Mouse (Mus musculus) gastrocnemius, adult 2 months (tissue): ENCODE data around the gene Noct. TPM values are rescaled to one million over a fixed set of nuclear protein-coding genes. Genes with fewer than 3 reads are reported as not detected.

Experiments
- DNase-seq: peaks from one replicate; pipeline ENCODE4 v3.0.0; 2022
- H3K27ac ChIP-seq: fragments of 200-600 bp; 2 replicates; pipeline ENCODE4 v1.8.1; 2022; ENCODE audit warnings: mild to moderate bottlenecking
- H3K4me3 ChIP-seq: fragments of 200-600 bp; 2 replicates; pipeline ENCODE4 v1.8.1; 2022; ENCODE audit warnings: mild to moderate bottlenecking, moderate library complexity
- CTCF ChIP-seq: fragments of 200-600 bp; IDR thresholded peaks from 2 replicates; pipeline ENCODE4 v1.8.1; 2022; ENCODE audit warnings: antibody characterized with exemption, mild to moderate bottlenecking, moderate library complexity
- intact Hi-C: fragments of 180-260 bp; cut with DNase I; formaldehyde crosslinking; loops from one replicate; pipeline ENCODE4 v1.15.1; 2025
- total RNA-seq, 2 experiments: library from RNA; stranded (reverse); gene quantifications; 2 replicates each; pipeline ENCODE4 v1.2.3; 2021

The Noct gene
- total RNA-seq, 2 experiments from 2014 or later: 23.7 to 34.3 TPM

DNA sequence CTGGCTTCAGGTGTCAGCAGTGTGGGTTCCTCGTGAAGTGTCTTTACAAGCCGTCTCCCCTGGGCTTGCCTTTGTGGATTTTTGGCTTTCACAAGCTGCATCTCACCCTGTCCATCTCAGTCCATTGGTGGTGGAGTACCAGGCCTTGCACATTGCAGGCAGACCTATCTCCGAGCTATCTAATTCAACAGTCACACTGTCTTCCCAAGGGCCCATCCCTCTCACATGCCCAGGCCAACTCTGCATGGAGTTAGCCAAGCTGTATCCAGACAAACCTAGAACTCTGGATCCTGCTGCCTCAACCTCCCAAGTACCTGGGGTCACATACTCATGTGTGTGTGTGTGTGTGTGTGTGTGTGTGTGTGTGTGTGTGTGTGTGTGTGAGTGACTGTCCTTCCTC lies 15.3 kb downstream of the Noct start:
- no peak overlapping the region for H3K27ac ChIP-seq
- no peak for DNase-seq
- TF ChIP-seq CTCF: no peak
- no peak overlapping the region for H3K4me3 ChIP-seq
- intact Hi-C loops: loop anchor here (5.0 kb wide), 1 partner anchor 118 kb away; no protein-coding TSS in a partner anchor

DNA sequence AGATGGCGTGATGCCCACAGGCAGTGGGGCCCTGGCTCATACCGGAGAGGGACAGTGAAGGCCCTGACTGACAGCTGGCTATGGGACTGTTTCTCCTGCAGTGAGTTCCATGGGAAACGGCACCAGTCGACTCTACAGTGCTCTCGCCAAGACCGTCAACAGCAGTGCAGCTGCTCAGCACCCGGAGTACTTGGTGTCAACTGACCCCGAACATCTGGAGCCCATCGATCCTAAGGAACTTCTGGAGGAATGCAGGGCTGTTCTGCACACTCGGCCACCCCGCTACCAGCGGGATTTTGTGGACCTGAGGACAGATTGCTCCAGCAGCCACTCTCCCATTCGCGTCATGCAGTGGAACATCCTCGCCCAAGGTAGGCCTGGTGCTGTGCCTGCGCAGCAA lies 23.5 kb downstream of the Noct start:
- peak overlapping the region; percentile 26; the same call in 1 of the 2 replicates for H3K4me3 ChIP-seq
- intact Hi-C loops: no loop called here
- peak overlapping the region; percentile 64 for H3K27ac ChIP-seq
- DNase-seq: peak; percentile 56
- no peak for TF ChIP-seq CTCF

DNA sequence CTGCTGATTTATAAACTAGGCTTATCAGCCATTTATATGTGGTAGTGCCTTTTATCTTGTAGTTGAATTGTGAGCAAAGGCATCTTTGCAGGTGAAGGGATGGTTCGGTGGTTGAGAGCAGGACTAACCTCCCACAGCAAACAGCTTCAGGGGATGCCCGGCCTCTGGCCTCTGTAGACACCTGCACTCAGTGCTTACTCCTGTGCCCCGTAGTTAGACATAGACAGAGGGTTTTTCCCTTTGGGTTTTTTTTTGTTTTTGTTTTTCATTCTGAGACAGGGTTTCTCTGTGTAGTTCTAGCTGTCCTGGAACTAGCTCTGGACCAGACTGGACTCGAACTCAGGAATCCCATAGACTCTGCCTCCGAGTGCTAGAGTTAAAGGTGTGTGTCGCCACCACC lies 24.4 kb downstream of the Noct start:
- Histone ChIP-seq H3K27ac (no peak overlapping the region), H3K4me3 (no peak overlapping the region)
- intact Hi-C loops: no loop called here
- no peak for TF ChIP-seq CTCF
- DNase-seq: no peak

DNA sequence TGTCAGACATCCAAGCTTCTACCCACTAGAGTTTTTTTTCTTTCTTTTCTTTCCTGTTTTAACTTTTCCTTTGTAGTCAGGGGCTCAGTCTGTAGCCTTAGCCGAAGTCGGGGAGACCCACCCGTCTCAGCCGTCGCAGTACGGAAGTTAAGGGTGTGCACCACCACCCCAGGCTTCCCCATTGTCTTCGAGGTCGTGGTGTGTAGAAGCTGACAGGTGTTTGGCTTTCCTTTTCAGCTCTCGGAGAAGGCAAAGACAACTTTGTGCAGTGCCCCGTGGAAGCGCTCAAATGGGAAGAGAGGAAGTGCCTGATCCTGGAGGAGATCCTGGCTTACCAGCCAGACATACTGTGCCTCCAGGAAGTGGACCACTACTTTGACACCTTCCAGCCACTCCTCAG lies 25.2 kb downstream of the Noct start:
- no peak for TF ChIP-seq CTCF
- H3K27ac ChIP-seq: no peak overlapping the region
- H3K4me3 ChIP-seq: no peak overlapping the region
- DNase-seq: no peak
- intact Hi-C loops: no loop called here

DNA sequence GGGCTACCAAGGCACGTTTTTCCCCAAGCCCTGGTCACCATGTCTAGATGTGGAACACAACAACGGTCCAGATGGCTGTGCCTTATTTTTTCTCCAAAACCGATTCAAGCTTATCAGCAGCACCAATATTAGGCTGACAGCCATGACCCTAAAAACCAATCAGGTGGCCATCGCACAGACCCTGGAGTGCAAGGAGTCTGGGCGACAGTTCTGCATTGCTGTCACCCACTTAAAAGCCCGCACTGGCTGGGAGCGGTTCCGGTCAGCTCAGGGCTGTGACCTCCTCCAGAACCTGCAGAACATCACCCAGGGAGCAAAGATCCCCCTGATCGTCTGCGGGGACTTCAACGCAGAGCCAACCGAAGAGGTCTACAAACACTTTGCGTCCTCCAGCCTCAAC lies 25.6 kb downstream of the Noct start:
- intact Hi-C loops: no loop called here
- Histone ChIP-seq H3K27ac (no peak overlapping the region), H3K4me3 (no peak overlapping the region)
- DNase-seq: no peak
- TF ChIP-seq CTCF: no peak

DNA sequence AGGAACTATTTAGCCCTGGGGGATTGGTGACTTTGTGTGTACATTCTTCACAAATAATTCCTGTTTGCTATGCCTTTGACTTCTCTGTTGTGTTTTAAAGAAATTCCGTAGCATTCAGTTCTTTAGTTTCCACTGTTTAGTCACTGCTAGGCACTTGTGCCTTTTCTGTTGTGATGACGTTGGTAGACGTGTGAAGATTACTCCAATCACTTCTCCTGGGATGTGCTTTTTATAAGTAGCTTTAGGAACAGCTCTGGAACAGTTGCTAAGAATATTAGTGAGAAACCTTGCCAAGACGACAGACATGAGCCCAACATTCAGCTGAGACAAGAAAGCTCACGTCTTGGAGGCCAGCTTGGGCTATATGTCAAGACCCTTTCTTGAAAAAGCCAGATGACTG lies 26.8 kb downstream of the Noct start:
- DNase-seq: no peak
- intact Hi-C loops: no loop called here
- Histone ChIP-seq H3K27ac (peak overlapping the region; percentile 25; the same call in 1 of the 2 replicates), H3K4me3 (no peak overlapping the region)
- no peak for TF ChIP-seq CTCF

DNA sequence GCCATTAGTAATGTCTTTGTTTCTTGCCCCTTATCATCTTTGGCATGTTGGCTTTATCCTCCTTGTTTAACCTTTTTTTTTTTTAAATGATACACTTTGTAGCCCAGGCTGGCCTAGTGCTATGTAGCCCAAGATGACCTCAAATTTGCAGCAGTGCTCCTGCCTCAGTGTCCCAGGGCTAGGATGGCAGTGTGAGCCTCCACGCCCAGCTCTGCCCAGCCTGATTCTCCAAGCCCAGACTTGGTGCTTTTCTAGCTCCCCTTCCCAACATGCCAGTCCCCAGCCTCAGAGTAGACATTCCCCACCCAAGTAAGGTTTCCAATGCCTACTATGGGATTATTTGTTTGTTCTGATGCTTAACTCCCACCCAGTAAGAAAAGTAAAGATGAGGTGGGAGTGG lies 28.0 kb downstream of the Noct start:
- no peak for TF ChIP-seq CTCF
- intact Hi-C loops: no loop called here
- no peak overlapping the region for H3K27ac ChIP-seq
- no peak overlapping the region for H3K4me3 ChIP-seq
- no peak for DNase-seq

DNA sequence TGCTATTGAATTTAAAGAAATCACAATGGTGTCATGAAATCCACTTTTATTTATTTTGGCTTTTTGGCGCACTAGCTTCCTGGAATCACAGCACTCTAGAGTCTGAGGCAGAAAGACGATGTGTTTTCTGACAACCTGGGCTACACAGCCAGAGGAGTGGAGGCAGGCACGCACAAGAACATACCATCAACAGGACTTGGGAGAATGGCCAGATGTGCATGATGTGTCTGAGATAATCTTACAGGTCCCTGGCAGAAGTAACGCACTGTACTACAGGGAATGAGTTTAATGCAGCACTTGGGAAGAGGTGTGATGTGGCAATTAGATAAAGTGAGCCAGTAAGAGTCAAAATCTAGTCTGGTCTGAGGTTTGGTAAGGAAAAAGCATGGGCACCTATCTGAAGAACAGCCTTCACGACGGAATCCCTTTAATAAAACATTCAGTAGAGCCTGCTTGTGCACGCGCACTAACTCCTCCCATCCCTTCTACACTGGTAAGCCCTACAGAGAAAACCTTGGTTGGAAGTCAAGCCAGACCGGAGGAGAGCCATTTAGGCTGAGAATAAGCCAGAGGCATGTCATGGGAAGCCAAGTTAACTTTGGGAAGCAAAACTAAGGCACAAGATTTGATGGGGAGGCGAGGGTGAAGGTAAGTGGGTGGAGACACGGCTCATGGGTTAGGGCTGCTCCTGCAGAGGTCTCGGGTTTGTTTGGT lies 28.6 kb downstream of the Noct start:
- no peak for TF ChIP-seq CTCF
- H3K27ac ChIP-seq: no peak overlapping the region
- intact Hi-C loops: no loop called here
- H3K4me3 ChIP-seq: no peak overlapping the region
- DNase-seq: no peak

DNA sequence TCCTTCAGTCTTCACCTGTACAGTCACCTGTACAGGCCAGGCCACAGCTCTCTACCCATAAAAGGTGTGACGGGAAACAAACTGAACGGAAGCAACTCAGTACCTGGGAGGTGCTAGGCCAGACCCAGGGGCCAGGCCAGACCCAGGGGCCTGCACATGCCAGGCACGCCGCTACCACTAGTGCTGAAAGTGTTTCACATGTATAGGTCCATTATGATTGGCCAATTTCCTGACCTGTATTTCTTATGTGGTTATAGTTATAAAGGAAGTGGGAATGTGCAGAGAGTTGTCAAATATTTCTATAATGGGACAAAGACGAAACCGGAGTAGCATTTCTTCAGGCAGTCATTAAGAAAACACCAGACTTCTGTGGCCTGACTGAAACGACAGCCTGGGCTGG lies 30.5 kb downstream of the Noct start:
- no peak for DNase-seq
- intact Hi-C loops: no loop called here

DNA sequence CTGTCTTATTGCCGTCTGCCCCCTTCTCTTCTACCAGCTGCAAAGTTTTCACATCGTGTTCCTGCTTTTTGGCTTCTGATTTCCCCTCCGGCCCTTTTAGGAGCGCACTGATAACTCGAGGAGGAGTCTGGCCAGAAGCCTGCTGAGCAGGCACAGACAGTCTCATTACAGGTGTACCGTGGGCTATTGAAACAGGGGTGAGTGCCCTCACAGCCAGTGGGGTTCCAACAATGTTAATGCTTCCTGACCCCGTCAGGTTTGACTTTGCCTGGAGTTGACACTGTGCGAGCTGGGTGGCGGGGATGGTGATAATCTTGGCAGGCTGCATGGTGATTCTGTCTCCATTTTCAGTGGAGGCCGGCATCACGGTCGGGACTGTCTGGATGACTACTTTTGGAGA lies 32.2 kb downstream of the Noct start:
- Histone ChIP-seq H3K4me3 (no peak overlapping the region), H3K27ac (peak overlapping the region; percentile 41)
- no peak for TF ChIP-seq CTCF
- peak; percentile 50 for DNase-seq
- intact Hi-C loops: no loop called here

More for the DNA sequence above, 30.5 kb downstream of the Noct start:
- no peak for TF ChIP-seq CTCF
- Histone ChIP-seq H3K27ac (no peak overlapping the region), H3K4me3 (no peak overlapping the region)

DNA sequence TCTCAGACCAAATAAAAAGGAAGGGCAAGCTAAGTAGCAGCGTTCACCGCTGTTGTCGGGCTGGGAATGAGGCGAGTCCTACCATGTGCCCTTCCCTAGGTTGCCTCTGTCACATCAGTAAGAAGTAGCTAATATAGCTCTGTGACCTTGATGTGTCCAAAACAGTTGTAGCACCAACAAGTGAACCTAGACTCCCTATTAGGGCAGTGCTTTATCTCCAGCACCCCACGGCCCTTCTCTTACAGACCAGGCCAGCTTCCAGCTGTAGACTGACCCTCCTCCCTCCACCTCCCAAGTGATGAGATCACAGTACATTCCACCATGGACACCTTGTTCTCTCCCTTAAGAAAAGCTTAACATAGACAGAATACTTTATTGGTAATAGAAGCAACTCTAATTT lies 33.8 kb downstream of the Noct start:
- Histone ChIP-seq H3K4me3 (no peak overlapping the region), H3K27ac (no peak overlapping the region)
- TF ChIP-seq CTCF: no peak
- DNase-seq: no peak
- intact Hi-C loops: no loop called here

DNA sequence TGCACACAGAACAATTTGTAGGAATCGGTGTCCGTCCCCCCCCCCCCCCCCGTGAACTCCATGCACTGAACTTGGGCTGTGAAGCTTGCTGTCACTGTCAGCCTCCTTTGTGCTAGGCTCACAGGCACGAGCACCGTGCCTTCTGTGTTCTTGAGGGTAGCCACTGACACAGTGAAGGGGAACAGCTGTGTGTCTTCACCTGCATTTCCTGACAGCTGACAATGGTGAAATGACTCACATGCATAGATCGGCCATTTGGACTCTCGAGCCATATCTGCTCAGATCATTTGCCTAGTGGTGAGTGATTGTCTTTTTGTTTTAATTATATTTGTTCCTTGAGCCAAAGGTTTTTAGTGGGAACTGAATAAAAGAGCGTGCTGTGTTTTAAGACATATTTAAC lies 38.7 kb downstream of the Noct start:
- intact Hi-C loops: no loop called here
- H3K4me3 ChIP-seq: no peak overlapping the region
- H3K27ac ChIP-seq: no peak overlapping the region
- TF ChIP-seq CTCF: no peak
- no peak for DNase-seq

DNA sequence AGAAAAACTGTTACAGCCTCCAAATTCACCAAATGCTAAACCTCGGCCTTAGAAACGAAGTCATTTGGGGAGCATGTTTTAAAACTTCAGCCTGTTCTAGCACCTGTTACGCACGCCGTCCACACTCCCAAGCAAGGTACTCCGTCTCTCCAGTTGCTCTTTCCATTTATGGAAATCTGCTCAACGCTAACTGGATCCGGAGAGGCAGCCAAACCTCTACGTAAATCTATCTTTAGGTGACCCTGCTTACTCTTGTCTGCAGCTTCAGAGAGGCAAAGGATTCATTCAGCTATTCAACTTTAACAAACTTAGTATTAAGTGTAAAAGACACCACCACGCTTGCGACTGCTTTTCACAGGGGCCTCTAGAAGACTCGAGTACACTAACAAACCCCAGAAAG lies 44.2 kb downstream of the Noct start:
- H3K4me3 ChIP-seq: peak overlapping the region; percentile 59
- DNase-seq: peak; percentile 71
- no peak for TF ChIP-seq CTCF
- H3K27ac ChIP-seq: peak overlapping the region; percentile 97
- intact Hi-C loops: no loop called here
